Mouse (Mus musculus): Measurements from ENCODE around the gene Dennd4a. TPM values are rescaled to one million over a fixed set of nuclear protein-coding genes. Genes with fewer than 3 reads are reported as not detected.

Dennd4a gene
- total RNA-seq (2021): 1 to 10 TPM; 5.7 to 7.9 TPM
- long read RNA-seq, experiment 1: 0 reads
- long read RNA-seq, experiment 2, partial matches to known transcripts: 0 of 2 reads
- long read RNA-seq, experiment 2, other reads (novel, unspliced or antisense): 2 of 2 reads

DNA sequence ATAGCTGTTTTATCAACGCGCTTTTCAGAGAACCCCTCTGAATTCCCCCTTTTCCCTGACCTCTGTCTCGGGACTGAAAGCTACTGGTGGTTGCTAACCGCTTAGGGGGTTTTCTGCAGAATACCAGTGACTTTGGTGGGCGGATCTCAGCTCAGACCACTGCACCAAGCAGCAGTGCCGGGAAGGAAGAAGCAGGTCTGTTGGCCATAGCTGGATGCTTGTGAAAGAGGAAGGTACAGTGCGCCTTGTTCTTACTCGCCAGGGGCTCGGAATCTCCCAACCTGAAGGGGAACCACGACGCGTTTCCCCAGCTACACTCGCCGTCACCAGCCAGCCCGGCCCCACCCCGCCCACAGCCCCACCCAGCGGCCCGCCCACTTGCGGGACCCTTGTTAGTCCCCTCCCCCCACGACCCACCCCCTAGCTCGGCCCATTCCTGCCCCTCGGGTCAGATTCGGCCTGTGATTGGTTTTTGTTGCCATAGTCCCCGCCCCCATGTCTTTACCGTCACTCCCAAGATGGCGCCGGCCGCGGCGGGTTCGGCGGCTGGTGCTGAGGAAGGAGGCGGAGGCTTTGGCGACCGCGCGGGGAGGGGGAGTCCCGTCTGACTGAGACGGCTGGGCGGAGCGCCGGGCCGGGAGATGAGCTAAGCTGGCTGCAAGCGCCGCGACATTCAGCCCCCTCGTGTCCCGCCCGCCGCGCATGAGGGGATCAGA, at the start of gene Dennd4a:
TSS of gene Dennd4a (plus strand) at position 519 of the 716 bp plus-strand sequence.
- peak; percentile 97 to 99 for DNase-seq

DNA sequence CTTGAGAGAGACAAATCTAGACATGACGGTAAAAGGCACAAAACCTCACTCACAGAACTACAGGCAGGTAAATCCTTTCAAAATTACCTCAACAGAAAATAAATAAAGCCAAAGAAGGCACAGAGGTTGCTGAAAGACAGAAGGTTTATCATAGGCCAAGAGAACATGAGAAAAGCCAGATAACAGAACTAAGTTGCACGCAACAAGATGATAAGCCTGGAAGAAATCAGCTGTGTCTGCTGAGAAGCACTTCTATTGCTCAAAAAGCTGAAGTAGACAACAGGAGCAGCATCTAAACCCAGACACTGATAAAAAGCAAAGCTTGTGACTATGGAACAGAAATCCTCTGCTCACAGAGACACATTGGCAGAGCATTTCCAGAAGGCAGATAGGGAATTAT, 46.3 kb upstream of the Dennd4a start:
- no peak for DNase-seq

DNA sequence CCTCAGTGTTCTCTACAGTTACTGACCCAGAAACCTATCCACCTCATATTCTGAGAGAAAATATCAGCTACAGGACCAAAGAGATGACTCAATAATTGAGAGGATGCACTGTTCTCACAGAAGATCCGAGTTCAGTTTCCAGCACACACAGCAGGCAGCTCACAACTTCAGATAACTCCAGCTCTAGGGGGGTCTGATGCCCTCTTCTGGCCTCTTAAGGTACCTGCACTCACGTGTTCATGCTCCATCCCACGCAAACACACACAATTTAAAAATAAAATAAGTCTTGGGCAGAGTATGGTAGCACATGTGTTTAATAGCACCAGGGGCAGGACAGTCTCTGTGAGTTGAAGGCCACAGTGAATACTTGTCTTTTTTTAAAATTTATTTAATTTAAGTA, 45.0 kb upstream of the Dennd4a start:
- no peak for DNase-seq

DNA sequence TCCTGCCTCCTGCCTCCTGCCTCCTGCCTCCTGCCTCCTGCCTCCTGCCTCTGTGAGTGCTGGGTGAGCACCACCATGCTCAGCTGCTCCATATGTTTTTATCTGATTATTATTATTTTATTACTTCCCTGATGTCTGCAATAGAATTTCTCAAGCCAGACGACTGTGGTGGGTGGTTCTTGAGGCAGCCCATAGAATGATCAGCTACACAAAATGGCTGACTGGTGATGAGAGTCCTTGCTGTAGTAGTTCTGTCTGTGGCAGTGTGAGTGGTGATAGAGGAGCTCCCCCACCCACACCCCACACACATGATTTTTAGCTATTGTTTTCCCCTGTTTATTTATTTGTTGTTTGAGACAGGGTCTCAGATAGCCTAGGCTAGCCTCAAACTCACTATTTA, 43.3 kb upstream of the Dennd4a start:
- no peak for DNase-seq

DNA sequence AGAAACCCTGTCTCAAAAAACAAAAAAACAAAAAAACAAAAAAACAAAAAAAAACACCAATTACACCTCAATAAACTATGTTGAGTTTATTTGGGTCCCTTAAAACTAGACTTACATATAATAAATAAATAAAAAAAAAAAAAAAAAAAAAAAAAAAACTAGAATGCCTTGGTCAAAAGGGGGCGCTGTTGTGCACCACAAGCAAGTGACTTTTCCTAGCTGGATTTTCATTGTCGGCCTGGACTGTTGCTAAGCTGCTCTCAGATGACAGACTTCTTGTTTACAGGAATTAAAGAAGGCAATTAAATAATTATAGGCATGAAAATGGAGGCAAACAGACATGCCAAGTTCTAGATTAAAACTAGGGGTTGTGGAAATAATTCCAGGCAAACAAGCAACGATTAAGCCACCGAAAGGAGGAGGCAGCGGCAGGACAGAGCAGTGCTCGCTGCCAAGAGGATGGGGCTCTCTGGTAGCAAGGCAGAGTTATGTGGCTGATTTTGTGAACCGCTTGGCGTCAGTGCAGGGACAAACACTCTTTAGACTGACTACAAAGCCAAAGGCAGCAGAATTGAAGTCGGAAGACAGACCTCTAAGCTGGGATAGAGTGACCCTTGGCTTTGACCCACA, 42.0 kb upstream of the Dennd4a start:
- DNase-seq: peak; percentile 30 to 76

DNA sequence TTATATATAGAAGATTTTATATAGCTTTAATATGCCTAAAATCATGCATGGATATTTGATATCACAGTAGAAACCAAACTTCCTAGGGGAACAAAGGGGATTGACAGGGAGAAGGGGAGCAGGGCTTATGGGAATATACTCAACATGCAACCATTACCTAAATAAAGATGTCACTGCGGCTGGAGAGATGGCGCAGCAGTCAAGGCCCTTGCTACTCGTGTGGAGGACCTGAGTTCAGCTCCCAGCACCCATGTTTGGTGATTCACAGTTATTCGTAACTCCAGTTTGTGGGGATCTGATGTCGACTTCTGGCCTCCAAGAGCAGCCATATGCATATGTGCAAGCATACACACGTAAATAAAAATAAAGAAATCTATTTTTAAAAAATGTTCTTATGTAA, 41.2 kb upstream of the Dennd4a start:
- DNase-seq: no peak

DNA sequence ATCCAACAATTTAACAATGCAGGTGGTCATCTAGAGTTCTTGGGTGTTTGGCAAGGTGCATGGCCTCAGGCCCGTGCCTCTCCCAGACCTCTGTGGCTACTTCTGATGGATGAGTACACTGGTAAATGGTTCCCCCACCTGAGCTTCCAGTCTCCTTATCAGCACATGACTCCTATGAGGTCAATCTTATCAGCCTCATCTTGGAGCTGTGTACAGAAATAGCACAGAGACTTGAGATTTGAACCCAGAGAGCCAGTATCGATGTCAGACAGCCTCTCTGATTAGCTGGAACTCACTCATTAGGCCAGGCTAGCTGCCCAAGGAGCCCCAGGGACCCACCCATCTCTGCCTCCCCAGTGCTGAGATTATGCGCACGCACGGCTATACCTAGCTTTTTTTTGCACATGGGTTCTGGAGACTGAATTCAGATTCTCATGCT, 40.7 kb upstream of the Dennd4a start:
- no peak for DNase-seq

DNA sequence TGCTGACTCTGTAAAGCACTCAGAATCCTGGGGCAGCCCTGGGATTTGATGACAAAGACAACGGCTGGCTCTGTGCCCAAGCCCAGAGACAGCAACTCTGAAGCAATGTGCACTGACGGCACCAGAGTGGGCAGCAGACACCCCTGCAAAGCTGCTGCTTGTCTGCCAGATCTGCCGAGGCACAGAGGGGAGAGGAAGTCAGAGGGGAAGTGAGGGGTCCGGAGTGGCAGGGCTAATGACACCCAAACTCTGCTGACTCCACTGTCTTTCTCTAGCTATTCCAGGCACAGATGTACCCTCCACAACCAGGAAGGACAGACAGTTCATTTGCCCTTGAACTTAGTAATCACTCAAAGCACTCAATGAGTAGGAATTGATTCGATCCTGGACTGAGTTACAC, 39.9 kb upstream of the Dennd4a start:
- peak; percentile 42 to 78 for DNase-seq

DNA sequence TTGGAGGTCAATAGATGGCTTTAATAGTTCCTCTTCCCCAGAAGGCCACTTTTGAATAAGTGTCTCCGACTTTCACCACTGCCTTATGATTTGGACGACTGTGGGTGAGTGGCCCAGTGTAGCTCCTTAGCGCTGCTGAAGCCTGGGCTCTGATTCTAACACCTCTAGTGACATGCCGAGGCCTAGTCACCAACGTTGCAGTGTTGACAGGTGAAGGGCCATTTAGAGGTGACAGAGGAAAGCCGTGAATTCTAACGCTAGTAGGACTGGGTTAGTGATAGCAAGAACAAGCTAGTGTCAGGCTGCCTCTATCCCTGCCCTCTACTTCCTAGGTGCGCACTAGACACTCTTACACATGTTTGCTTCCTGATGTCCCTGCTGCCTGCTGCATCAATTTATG, 37.9 kb upstream of the Dennd4a start:
- no peak for DNase-seq

DNA sequence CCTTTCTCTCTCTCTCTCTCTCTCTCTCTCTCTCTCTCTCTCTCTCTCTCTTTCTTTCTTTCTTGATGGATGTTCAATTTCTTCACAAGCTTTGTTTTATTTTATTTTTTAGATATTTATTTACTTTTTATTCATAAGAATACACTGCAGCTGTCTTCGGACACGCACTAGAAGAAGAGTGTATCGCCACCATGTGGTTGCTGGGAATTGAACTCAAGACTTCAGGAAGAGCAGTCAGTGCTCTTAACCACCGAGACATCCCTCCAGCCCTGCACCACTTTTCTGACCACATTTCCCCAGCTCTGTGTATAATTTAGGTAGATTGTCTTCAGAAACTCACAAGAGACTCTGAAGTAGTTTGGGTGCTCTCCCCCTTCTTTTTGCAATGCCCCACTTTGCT, 37.2 kb upstream of the Dennd4a start:
- no peak for DNase-seq

DNA sequence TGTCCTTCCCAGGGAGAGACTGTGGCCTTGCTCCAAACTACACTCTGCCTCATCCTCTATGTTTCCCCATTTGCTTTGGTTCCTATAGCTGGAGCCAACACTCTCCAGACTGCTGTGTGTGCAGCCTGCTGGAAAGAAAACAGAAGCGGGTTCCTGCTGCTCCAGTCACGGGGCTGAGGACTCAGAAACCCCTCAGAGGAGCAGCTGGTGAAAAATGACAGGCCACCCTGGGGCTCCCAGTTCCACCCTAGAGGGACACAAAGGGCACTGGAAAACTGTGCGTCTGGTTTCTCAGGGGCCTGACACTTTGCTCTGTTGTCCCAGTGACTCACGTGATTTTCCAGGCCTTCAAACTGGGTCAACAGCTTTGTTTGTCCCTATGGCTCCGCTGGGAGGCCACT, 36.7 kb upstream of the Dennd4a start:
- DNase-seq: peak; percentile 66 to 80

DNA sequence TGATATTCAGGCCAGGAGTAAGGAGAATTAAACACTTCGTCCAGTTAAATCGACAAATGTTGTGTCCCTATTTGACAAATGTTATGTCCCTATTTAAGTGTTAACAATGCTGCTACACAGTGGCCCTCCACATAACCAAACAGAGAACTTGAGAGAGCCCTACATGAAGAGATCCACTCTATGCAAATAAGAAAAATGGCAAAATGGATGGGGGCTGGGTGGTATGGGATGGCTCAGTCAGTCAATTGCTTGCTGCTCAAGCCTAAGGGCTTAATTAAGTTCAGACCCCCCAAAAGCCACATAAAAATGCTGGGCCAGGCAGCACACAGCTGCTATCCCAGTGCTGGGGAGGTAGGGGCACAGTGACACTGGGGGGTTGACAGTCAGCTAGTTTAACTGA, 36.3 kb upstream of the Dennd4a start:
- DNase-seq: no peak

DNA sequence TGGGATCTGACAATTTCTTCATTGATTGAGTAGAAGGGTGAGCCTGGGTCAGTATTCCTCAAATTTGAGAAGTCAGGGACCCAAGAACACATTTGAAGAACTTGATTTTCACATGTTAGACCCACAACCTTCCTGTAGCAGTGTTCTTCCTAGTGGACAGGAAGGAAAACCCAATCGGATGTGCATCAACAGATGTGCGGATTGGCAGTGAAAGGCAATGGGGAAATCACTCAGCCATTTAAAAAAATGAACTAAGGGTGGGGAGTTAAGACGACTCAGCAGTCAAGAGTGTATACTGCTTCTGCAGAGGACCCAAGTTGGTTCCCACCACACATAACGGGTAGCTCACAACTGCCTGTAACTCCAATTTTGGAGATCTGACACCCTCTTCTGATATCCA, 35.6 kb upstream of the Dennd4a start:
- peak in 1 of 2 experiments; percentile 47 for DNase-seq

DNA sequence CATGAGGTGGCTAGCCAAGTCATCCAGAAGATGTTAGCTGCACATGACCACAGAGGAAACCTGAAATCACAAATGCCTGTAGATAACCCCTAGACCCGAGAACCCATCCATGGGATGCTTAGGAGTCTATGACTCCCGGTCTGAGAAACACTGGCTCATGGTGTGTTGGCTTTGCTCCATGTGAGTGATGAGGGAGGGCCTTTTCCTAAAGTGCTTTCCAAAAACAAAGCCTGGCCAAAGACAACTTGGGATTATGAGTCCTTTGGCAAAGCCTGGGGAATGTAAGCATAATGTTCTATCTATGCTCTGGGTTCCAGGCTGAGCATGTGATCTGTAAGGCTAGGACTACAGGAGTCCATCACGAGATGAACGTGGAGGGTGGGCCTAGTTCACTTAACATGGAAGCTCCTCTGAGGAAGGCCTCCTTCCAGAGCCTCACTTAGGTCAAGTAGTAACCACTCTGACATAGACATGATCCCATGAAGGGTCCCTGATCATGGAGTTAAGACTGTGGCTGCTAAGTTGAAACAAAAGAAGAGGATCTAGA, 33.6 kb upstream of the Dennd4a start:
- peak; percentile 34 to 59 for DNase-seq

DNA sequence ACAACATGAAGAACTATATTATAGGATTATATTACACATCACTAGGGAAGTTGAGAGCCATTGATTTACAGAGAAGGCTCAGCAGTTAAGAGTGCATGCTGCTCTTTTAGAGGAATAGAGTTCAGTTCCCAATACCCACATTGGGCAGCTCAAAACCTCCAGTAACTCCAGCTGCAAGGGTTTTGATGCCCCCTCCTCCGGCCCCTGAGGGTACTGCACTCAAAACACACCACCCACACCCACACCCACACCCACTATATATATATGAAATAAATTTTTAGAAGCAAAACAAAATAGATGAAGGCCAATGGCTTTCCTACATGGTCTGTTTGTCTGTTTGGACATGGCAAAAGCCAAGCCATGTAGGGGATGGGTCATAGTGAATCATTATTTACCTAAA, 33.0 kb upstream of the Dennd4a start:
- no peak for DNase-seq

DNA sequence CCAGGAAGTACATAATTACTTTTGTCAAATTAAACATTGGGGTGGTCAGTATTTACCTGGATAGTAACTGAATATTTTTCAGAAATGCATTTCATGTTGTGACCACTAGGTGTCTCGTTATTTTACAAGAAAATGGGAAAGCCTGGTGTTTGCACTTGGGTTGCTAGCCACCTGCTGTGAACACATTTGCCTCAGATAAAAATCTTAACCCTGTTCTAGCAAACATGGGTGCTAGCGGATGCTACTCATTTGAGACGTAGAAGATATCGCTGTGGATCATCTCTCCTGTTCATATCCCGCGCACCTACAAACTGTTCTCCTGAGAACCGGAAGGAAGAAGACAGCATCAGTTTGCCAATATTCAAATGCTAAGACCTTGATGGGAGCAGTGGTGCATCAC, 31.5 kb upstream of the Dennd4a start:
- peak; percentile 19 to 63 for DNase-seq

DNA sequence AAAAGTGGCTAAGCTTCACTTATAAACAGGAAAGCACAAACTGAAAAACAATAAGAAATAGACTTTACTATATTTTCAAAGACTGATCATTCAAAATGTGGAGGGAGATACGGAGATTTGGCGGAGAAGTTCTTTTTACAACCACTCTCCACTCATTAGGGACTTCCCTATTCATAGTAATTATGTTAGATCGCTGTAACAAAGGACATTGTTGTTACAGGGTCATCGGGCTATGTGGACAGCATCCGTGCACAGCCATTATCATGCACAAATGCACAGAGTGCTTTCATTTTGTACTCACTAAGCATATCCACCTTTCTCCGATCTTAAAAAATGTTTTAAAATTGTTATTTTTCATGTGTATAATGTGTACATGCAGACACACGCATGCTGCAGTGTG, 27.6 kb upstream of the Dennd4a start:
- no peak for DNase-seq

DNA sequence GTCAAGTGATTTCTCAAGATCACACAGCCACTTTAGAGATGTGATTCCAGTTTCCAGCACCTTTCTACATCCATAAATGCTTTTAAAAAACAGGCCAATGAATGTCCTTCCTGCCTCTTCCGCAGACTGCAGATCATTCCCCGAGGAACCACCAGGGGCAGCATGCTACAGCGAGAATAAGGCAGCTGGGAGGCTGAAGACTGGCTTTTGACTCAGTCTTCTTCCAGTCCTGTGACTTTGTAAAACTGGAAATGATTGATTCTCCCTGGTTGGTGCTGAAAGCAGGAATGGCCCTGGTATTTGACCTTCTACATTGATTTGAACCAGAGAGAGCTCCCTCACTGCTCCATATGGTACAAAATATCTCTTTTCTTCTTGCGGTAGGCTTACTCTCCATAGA, 26.3 kb upstream of the Dennd4a start:
- peak; percentile 74 to 87 for DNase-seq

DNA sequence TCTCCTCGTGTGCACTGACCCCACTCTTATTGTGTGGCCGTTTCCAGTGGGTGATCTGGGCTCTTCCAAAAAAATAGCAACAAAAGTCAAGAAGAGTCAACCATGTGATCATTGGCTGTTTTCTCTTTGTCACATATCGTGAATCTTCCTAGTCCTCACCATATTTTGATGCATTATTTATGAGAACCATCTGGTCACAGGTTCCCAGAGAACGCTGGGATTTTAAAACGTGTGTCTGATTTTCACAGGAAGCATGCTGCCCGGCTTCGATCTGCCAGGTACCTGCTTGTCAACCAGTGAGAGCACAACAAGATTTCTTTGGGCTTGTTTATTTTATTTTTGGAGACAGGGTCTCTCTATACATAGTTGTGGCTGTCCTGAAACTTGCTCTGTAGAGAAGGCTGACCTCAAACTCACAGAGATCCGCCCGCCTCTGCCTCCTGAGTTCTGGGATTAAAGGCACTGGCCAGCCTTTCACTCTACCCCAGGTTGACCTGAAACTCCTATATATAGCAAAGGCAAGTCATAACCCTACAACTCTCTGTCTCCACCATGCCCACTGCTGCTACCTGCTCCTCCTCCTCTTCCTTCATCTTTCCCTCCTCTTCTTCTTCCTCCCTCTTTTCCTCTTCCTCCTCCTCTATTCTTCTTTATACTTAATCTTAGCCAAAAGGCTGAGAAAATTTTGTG, 24.8 kb upstream of the Dennd4a start:
- no peak for DNase-seq

DNA sequence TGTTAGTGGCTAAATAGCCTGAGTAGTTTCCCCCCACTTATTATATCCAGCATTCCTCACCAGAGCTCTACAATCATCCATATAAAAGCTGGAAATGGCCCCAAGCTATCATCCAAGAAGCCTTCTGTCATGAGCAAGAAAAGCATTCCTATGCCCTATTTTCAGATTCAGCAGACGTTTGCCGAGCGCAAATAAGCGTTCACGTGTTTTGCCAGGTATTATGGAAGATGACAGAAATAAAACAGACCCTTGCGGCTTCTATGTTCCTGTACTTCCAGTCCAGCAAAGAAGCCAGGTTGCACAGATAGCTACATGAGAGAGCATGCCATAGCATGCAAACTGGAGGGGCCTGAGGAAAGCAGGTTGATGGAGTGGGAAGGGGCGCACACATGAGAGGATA, 23.1 kb upstream of the Dennd4a start:
- no peak for DNase-seq

DNA sequence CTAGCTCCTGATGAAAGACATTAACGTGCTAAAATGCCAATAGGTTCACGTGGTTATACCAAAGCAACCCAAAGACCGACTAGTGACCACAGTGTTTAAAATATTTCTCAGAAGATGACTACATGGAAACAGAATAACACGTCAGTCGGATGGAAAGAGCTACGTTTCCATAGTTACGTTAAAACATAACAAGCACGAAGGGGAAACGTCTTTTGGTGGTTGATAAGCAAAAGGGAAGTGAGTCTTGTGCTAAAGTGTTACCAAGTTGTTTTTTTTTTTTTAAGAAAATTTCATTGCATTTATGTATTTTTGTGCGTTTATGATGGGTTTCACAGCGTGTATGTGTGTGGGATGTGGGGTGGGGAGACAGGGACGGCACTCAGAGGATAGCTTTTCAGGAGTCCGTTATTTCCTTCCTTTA, 21.8 kb upstream of the Dennd4a start:
- DNase-seq: peak in 1 of 2 experiments; percentile 58

DNA sequence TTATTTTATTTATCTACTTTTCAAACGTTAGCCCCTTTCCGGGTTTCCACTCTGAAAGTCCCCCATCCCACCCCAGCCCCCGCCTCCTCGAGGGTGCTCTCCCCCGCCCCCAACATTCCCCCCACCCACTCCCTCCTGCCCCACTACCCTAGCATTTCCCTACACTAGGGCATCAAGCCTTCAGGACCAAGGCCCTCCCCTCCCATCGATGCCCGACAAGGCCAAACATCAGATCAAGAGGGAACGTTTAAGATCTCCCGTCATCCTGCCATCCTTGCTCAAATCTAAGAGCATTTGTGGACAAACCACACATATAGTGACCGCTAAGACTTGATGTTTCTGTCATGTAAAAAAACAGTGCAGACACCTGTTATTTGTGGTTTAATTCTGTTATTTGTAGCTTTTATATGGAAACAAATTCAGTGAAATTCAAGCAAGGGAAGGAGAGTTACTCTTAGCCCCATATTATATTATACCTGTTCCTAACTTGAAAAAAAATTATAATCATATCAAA, 21.2 kb upstream of the Dennd4a start:
- no peak for DNase-seq
